ENCODE assay signal across 8 mouse cellular contexts in genomic region chr16:45090005-45090404, GRCm38 (mm10). TPM values are rescaled to one million over a fixed set of nuclear protein-coding genes. Genes with fewer than 3 reads are reported as not detected.
DNase-seq lines count a peak whose midpoint lies in the region; ATAC-seq and TF ChIP-seq lines count a peak whose summit lies in the region.

No protein-coding gene starts in this region.

- peak; percentile 47 for DNase-seq in ovary, adult 18-20 months (ENCODE audit: low spot score)
- DNase-seq in ovary, postnatal 10 days (ENCODE audit: low spot score): no peak
- peak; percentile 65 for DNase-seq in embryo, embryonic 11.5 days (ENCODE audit: low read depth, low spot score)
- DNase-seq in heart, adult 8-10 months (ENCODE audit: low spot score): peak; percentile 78
- DNase-seq in kidney, adult 9 months: peak; percentile 60
- peak; percentile 84 for DNase-seq in limb, embryonic 14.5 days (ENCODE audit: low spot score)
- peak; percentile 33 to 73 for DNase-seq in spleen, adult 2 months (ENCODE audit: low read depth in 1 of 2, low spot score in 2 of 2)

- no peak for TF ChIP-seq POLR2A in limb, embryonic 14.5 days (IDR thresholded peaks at IDR 0.05; ENCODE audit: borderline replicate concordance, extremely low read depth, insufficient read depth, insufficient read length)
- no peak for TF ChIP-seq POLR2A in spleen, adult 2 months (IDR thresholded peaks at IDR 0.05; ENCODE audit: low read depth, low read length)

- no peak overlapping the region for H3K27ac ChIP-seq in limb, embryonic 14.5 days (replicated peaks; ENCODE audit: low read depth, low read length)
- H3K27ac ChIP-seq in midbrain, embryonic 15.5 days: no peak overlapping the region
- H3K27ac ChIP-seq in spleen, adult 2 months (ENCODE audit: insufficient read depth, low read length): no peak overlapping the region

- H3K9me3 ChIP-seq in limb, embryonic 14.5 days (ENCODE audit: control insufficient read depth, low read length): no peaks in the 10 kb centered on the region
- H3K9me3 ChIP-seq in midbrain, embryonic 15.5 days: no peaks in the 10 kb centered on the region

- TF ChIP-seq CTCF in spleen, adult 2 months (IDR thresholded peaks at IDR 0.05; ENCODE audit: extremely low read depth, insufficient read depth, insufficient read length, insufficient replicate concordance): peak; percentile 92; the same call in 1 of the 2 replicates

- no peak overlapping the region for H3K9ac ChIP-seq in limb, embryonic 14.5 days (ENCODE audit: low read depth, low read length, severe bottlenecking)
- no peak overlapping the region for H3K9ac ChIP-seq in midbrain, embryonic 15.5 days

- H3K4me1 ChIP-seq in limb, embryonic 14.5 days (ENCODE audit: control insufficient read depth, insufficient read depth, low read length): peaks cover 12% of the 10 kb centered on the region
- H3K4me1 ChIP-seq in midbrain, embryonic 15.5 days: peaks cover 7% of the 10 kb centered on the region; the same call in 1 of the 2 replicates
- no peaks in the 10 kb centered on the region; the same call in 1 of the 2 replicates for H3K4me1 ChIP-seq in spleen, adult 2 months (ENCODE audit: control insufficient read depth, insufficient read depth, insufficient read length)

- no peaks in the 10 kb centered on the region for H3K27me3 ChIP-seq in limb, embryonic 14.5 days (ENCODE audit: control insufficient read depth, insufficient read depth, low read length)
- H3K27me3 ChIP-seq in midbrain, embryonic 15.5 days (replicated peaks): no peaks in the 10 kb centered on the region
- H3K27me3 ChIP-seq in spleen, adult 2 months (ENCODE audit: control insufficient read depth, insufficient read depth, low read length): no peaks in the 10 kb centered on the region

- H3K36me3 ChIP-seq in limb, embryonic 14.5 days (ENCODE audit: control insufficient read depth, insufficient read depth, low read length): no peaks in the 10 kb centered on the region
- no peaks in the 10 kb centered on the region for H3K36me3 ChIP-seq in midbrain, embryonic 15.5 days (replicated peaks)
- no peaks in the 10 kb centered on the region for H3K36me3 ChIP-seq in spleen, adult 2 months (ENCODE audit: control insufficient read depth, insufficient read depth, low read length)

- WGBS in limb, embryonic 14.5 days: 7% methylated on average over 10 of the region's 10 CpGs
- 12% methylated on average over 10 of the region's 10 CpGs for WGBS in midbrain, embryonic 15.5 days
- WGBS in spleen, adult 2 months: 7% methylated on average over 10 of the region's 10 CpGs

- no peak overlapping the region for H3K4me3 ChIP-seq in limb, embryonic 14.5 days (replicated peaks; ENCODE audit: low read length)
- H3K4me3 ChIP-seq in midbrain, embryonic 15.5 days: no peak overlapping the region
- peak overlapping the region; percentile 40 for H3K4me3 ChIP-seq in spleen, adult 2 months (ENCODE audit: extremely low read depth, insufficient read depth, insufficient read length)

- H3K4me2 ChIP-seq in limb, embryonic 14.5 days (replicated peaks; ENCODE audit: low read depth, low read length, severe bottlenecking): no peak overlapping the region
- no peak overlapping the region for H3K4me2 ChIP-seq in midbrain, embryonic 15.5 days

- peak; percentile 79 for ATAC-seq in limb, embryonic 14.5 days (ENCODE audit: low FRiP score, low read depth)
- ATAC-seq in midbrain, embryonic 15.5 days (replicated peaks): peak; percentile 90

RNA-seq across cellular contexts. Expression of gene Ccdc80, which starts 3.2 kb away (rescaled TPM):
- 10 to 100 TPM; 41.6 to 54.5 (median 48.7) TPM for total RNA-seq in heart, adult 8-10 months (2022)
- polyA plus RNA-seq in limb, embryonic 14.5 days (2012; rRNA removed): 44.5 and 56.9 TPM in 2 replicates
- 94.4 and 107 TPM in 2 replicates for polyA plus RNA-seq in limb, embryonic 14.5 days (2014; fragmentation: Nextera tagmentation; extraction: Ambion mirVana)
- 7.0 and 7.8 TPM in 2 replicates for polyA plus RNA-seq in midbrain, embryonic 15.5 days (2015; fragmentation: Nextera tagmentation; extraction: Ambion mirVana)
- polyA plus RNA-seq in spleen, adult 2 months (2012; rRNA removed): 10.5 and 11.3 TPM in 2 replicates
